Mouse (Mus musculus): ENCODE measurements around the gene Vdr.

Vdr gene

DNA sequence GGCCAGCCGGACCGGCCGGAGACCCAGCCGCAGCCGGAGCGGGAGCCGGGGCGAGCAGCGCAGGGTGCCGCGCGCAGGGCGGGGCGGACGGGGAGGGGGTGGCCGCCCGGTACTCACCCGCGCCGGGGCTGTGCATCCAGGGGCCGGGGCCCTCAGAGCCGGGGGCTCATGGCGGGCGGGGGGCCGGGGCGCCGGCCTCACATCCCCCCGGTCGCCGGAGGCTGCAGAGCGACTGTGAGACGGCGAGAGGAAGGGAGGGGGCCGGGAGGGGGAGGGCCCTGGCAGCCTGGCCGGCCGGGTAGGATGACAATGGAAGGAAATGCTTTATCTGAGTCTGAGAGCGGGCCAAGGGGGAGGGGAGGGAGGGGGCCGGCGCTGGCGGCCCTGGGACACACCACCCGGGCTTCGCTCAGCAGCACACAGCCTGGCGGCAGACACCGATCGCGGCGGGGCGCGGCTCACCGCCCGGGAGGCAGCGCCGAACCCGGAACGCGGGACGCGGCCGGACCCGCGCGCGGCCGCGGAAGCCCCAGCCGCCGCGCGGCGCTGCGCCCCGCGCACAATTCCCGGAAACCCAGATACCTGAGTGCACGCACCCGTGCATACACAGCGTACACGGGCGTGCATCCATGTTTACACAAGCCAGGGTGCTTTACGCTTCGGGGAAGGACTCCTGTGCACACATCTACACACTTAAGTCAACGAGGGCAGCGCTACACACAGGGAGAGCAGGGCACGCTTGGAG is 79.0 kb downstream of the Vdr start:
- POLR2A ChIA-PET, result no interaction called here
- CTCF ChIA-PET, result interaction anchor here in 2 of 4 experiments (1.0 to 2.7 kb wide), 3 partner anchors 11 to 19 kb away, joined by 3 to 13 read pairs (median 13); no protein-coding TSS in a partner anchor

- ChIA-PET POLR2A (interaction anchor here in 1 of 4 experiments (0.6 kb wide), 1 partner anchor 249 kb away, joined by 3 read pairs; no protein-coding TSS in a partner anchor), CTCF (interaction anchor here in 2 of 4 experiments (1.0 to 2.8 kb wide), 3 partner anchors 11 to 19 kb away, joined by 3 to 35 read pairs (median 13); no protein-coding TSS in a partner anchor)
These were observed 79.6 kb downstream of the Vdr start for GRCm38 (mm10) chr15:97830788-97831241.

DNA sequence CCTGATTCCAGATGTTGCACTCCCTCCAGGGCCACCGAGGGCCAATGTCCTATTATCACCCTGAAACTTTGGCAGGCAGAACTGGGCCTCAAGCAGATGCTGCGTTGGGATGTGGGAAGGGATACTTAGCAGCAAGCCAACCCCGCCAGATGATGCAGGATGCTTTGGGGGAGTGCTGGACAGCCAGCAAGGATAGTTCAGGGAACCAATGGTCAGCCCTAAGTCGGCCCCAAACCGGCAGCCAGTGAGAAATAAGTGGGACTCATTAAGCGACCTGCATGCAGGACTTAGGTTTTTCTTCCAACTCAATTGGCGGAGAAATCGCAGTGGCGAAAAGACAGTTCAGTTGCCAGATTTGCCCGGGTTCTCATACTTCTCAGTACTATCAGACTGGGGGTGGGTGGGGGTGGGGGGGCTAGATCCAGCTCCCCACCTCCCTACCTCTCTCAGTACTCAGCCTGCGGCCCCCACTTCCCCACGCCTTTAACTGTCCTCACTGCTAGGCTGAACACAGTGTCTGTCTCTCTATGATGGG is 80.1 kb downstream of the Vdr start:
- ChIA-PET POLR2A (interaction anchor here in 3 of 4 experiments (0.6 to 1.5 kb wide), 6 partner anchors 14 to 337 kb away, joined by 3 to 5 read pairs (median 3); partner anchors contain the start of gene Ccdc184 (in 1 of the 3)), CTCF (interaction anchor here in 2 of 4 experiments (0.5 to 2.8 kb wide), 5 partner anchors 12 to 1199 kb away, joined by 3 to 35 read pairs (median 4); no protein-coding TSS in a partner anchor)

- ChIA-PET CTCF (interaction anchor here (0.5 to 2.8 kb wide), 22 partner anchors 10 to 285 kb away, joined by 3 to 35 read pairs (median 4); partner anchors contain the start of gene Tmem106c (in 1 of the 4)), POLR2A (interaction anchor here (0.6 to 1.7 kb wide), 17 partner anchors 9 to 316 kb away, joined by 3 to 14 read pairs (median 3); no protein-coding TSS in a partner anchor)
These were observed 81.0 kb downstream of the Vdr start for GRCm38 (mm10) chr15:97829432-97829831.

DNA sequence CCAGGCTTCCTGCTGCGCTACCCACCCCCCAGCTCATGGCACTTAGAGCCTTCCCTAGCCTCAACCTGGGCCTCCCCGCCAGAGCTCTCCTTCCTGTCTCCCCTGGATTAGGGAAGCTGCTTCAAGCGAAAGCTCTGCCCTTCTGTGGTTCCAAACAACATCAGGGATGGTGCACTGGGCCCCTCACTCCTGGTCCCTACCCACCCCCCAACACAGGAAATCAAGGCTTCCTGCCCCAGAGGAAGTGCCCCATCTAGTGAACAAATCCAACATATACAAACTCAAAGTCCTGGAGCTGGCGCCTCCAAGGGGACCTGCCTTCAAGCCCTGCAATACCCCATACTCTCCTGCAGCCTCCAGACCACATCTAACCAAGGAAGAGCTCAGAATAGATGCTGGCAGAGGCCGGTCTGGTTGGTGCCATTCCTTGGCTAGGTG is 81.5 kb downstream of the Vdr start:
- ChIA-PET CTCF (interaction anchor here (0.5 to 2.8 kb wide), 24 partner anchors 9 to 284 kb away, joined by 3 to 35 read pairs (median 4); partner anchors contain the start of gene Tmem106c (in 1 of the 4)), POLR2A (interaction anchor here (0.7 to 1.7 kb wide), 15 partner anchors 9 to 317 kb away, joined by 3 to 14 read pairs (median 3); no protein-coding TSS in a partner anchor)

DNA sequence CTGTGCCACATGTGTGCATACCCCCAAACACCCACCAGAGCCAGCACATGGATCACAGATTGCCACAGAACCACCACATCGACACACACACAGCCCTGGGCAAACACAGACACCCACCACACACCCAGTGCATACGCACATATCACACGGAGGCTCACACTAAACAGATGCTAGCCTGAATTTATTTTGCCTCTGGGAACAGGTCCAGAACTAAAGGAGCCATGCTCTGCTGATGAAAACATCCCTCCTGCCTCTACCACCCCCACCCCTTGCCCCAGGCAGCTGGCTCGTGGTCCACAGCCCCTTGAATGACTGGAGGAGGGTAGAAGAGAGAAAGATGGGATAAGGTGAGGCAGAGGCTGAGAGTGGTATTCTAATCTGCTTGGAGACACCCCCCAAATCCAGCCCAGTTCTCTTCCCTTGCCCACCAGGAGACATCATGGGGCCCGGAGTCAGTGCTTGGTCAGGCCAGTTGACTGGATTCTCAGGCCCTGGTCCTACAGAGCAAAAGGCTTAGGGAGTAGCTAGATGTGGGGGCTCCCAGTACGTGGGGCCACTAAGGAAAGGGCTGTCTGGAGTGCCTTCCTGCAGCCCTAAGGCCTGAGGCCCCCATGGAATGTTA is 82.1 kb downstream of the Vdr start:
- CTCF ChIA-PET, result interaction anchor here (0.6 to 2.8 kb wide), 13 partner anchors 9 to 159 kb away, joined by 3 to 35 read pairs (median 4); no protein-coding TSS in a partner anchor
- POLR2A ChIA-PET, result interaction anchor here (0.9 to 1.7 kb wide), 8 partner anchors 10 to 317 kb away, joined by 3 to 14 read pairs (median 4); no protein-coding TSS in a partner anchor

- ChIA-PET POLR2A (interaction anchor here in 1 of 4 experiments (0.6 kb wide), 1 partner anchor 480 kb away, joined by 4 read pairs; no protein-coding TSS in a partner anchor), CTCF (interaction anchor here in 1 of 4 experiments (1.6 kb wide), 1 partner anchor 11 kb away, joined by 7 read pairs; no protein-coding TSS in a partner anchor)
These were observed 83.0 kb downstream of the Vdr start for GRCm38 (mm10) chr15:97827401-97827800.

- CTCF ChIA-PET, result interaction anchor here in 2 of 4 experiments (0.7 to 1.6 kb wide), 2 partner anchors 11 to 19 kb away, joined by 3 to 7 read pairs; no protein-coding TSS in a partner anchor
- POLR2A ChIA-PET, result interaction anchor here in 3 of 4 experiments (0.6 to 1.6 kb wide), 4 partner anchors 8 to 479 kb away, joined by 3 to 4 read pairs (median 4); partner anchors contain the start of gene Senp1 (in 1 of the 3)
These were observed 83.7 kb downstream of the Vdr start for GRCm38 (mm10) chr15:97826588-97827261.

DNA sequence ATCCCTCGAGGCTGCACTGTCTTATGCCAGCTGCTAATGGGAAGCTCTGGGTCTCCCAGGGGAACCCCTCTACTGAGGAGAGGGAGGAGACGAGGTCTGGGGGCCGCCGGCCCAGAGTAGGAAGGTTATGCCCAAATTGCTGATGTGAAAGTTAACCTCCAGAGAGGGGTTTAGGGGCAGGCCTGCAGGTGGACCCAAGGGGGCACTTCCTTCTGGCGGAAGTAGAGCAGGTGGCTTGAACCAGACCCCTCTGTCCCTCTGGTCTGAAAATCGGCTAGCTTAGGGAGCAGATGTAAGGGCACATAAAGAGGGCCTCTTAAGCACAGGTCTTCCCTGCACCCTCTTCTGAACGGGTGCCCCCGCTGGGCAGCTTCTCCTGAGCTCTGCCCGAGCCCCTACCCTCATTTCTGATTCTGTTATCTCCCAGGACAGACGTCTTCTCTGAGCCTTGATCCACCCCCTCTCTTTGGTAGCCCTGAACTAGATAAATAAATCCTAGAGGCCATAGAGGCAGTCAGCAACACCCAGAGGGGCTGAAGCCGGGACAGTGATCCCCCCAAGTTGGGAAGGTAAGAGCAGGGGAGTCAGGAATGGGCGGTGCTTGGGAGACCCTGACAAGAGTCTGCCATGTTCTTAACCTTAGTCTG is 84.4 kb downstream of the Vdr start:
- ChIA-PET POLR2A (interaction anchor here in 2 of 4 experiments (0.8 to 1.6 kb wide), 3 partner anchors 9 to 268 kb away, joined by 3 to 4 read pairs (median 3); partner anchors contain the start of gene Senp1 (in 1 of the 2)), CTCF (interaction anchor here (0.5 to 2.1 kb wide), 12 partner anchors 10 to 281 kb away, joined by 3 to 19 read pairs (median 6); partner anchors contain the start of gene Hdac7 (in 1 of the 4))

DNA sequence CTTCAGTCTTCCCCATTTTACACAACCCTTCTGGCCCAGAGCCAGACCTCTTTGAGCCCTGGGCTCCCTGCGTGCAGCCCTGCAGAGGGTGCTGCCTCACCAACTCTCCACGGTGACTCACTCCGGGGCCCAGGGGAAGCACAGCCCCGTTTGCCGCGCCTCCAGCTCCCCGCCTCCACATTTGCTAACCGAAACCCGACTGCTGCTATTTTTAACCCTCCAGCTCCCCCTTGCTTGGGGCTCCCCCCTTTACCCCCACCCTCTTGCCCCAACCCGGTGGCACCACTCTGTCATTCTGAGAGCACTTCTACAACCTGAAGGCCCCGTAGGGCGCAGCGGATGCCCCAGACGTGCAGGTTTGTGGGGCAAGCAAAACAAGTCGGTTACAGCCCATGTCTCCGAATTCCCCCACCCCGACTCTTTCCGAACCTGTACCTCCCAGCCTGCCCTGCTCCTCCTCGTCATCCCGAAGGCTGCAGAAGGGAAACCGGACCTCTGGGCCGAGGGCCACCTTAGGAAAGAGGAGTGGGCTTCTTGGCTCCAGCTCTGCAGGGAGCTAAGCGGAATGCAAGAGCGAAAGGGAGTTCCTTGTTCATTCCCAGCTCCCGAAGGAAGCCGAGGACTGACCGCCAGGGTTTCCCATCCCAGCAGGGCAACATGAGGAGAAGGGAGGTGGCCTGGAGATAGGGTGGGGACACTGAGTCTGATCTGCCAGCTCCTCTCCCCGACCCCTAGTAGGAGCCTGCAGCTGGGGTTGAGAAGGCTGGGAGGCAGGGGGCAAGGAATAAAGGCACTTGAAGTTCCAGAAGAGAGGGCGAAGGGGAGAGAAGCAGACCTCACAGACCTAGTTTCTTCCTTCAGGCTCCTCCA is 85.1 kb downstream of the Vdr start:
- CTCF ChIA-PET, result interaction anchor here (0.5 to 2.1 kb wide), 11 partner anchors 9 to 280 kb away, joined by 3 to 19 read pairs (median 5); partner anchors contain the start of gene Hdac7 (in 1 of the 4)
- POLR2A ChIA-PET, result interaction anchor here in 2 of 4 experiments (0.9 to 1.6 kb wide), 3 partner anchors 9 to 268 kb away, joined by 3 read pairs; partner anchors contain the start of gene Senp1 (in 1 of the 2)

DNA sequence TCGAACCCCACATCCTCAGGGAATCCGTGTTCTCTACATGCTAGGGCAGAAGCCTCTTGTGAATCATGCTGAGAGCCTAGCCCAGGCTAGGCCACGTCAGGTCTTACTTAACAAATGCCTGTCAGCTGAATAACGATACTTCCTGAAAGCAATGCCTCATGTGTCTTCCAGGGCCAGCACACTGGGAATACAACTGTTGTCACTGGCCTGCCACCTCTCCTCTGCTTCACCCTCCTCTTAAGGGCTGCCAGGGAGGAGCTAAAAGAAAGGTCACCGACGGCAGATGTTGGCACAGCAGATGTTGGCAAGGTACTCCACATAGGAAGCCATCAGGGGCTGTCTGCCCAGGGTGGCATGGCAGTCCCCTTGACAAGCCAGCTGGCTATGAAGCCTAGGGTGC is 86.4 kb downstream of the Vdr start:
- ChIA-PET POLR2A (no interaction called here), CTCF (interaction anchor here in 3 of 4 experiments (1.2 to 2.1 kb wide), 4 partner anchors 8 to 26 kb away, joined by 4 to 17 read pairs (median 6); no protein-coding TSS in a partner anchor)

DNA sequence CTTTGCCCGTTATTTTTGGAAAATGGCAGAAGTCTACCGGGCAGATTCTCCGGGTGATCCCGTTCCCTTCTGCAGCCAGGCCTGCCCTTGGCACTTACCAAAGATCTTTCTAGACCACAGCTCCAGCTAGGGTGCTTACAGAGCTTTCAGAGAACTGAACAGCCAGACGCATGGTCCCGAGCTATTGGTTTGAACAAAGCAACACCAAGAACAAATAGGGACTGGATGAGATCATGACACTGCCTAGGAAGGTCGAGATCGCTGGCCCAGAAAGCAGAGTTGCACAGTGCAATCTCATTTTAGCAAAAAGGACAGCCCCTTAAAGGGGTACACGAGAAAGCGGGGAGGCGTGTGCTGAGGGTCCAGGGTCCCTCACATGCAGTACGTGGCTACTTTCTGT is 87.0 kb downstream of the Vdr start:
- ChIA-PET CTCF (interaction anchor here in 1 of 4 experiments (1.2 kb wide), 1 partner anchor 27 kb away, joined by 6 read pairs; no protein-coding TSS in a partner anchor), POLR2A (no interaction called here)

DNA sequence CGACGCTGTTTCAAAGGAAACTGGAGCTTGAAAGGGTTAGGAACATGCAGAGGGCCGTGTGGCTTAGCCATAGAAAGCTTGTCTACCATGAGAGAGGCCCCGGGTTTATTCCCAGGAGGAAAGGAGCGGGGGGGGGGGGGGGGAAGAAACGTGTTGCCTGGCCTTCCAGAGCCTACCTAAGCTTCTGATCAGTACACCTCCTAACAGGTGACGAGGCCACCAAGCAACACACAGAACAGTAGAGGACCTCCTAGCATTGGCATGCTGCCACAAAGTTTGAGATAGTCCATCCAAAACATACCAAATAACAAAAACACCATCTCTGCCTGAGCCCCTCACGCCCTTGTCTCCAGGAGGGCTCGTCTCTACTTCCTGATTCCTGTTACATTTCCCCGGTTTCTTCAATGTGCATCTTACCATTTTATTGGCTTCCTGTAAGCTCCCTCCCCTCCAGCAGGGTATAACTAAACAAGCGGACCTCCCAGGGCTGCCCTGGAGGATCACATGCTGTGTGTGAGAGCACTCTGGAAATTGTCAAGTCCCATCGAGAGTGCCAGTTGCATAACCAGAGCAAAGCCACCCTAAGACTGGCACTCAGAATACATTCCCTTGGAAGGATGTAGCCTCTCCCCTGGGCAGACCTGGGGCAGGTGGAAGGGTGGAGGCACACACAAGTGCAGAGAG is 87.7 kb downstream of the Vdr start:
- ChIA-PET POLR2A (interaction anchor here in 2 of 4 experiments (1.0 to 1.1 kb wide), 2 partner anchors 12 to 18 kb away, joined by 3 read pairs; no protein-coding TSS in a partner anchor), CTCF (interaction anchor here in 1 of 4 experiments (1.2 kb wide), 1 partner anchor 28 kb away, joined by 6 read pairs; no protein-coding TSS in a partner anchor)

DNA sequence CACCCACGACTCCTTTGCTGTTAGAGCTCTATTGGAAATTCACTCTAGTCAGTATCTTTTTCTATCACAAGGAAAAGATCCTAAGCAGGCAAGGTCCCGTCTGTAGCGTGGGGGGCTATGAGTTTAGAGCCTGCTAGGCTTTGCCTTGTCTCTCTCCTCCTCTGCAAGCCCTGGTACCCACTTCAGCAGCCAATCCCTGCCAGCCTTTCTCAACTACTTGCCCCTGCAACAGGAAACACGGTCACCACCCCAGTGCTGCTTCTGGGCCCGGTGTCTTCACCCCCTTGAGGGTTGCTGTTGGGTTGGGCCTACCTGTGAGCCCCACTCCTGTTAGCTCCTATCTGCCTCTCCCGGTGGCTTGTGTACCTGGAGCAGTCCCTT is 88.5 kb downstream of the Vdr start:
- ChIA-PET POLR2A (interaction anchor here in 2 of 4 experiments (1.0 to 1.2 kb wide), 3 partner anchors 13 to 27 kb away, joined by 3 to 4 read pairs (median 3); no protein-coding TSS in a partner anchor), CTCF (interaction anchor here in 2 of 4 experiments (1.0 to 1.4 kb wide), 3 partner anchors 28 kb away, joined by 3 to 5 read pairs (median 4); no protein-coding TSS in a partner anchor)

Data from embryonic stem cell, embryonic (primary cell).